Mouse (Mus musculus) left cerebral cortex, postnatal 4 days (tissue): ENCODE measurements around the gene Gm45062. TPM values are rescaled to one million over a fixed set of nuclear protein-coding genes. Genes with fewer than 3 reads are reported as not detected.
A peak's percentile ranks its signal among the peaks of the same experiment; 100 is the strongest.

Source experiments
- DNase-seq: peaks from one replicate; pipeline ENCODE4 v3.0.0-alpha.2; 2022
- intact Hi-C: fragments of 180-260 bp; cut with DNase I; formaldehyde crosslinking; loops from one replicate; pipeline ENCODE4 v1.15.1; 2025
- total RNA-seq, 2 experiments: library from RNA; stranded (reverse); gene quantifications; 2 replicates each; pipeline ENCODE4 v1.2.3; 2021

The Gm45062 gene
- 1 to 10 TPM; 5.1 to 6.4 TPM for total RNA-seq

DNA sequence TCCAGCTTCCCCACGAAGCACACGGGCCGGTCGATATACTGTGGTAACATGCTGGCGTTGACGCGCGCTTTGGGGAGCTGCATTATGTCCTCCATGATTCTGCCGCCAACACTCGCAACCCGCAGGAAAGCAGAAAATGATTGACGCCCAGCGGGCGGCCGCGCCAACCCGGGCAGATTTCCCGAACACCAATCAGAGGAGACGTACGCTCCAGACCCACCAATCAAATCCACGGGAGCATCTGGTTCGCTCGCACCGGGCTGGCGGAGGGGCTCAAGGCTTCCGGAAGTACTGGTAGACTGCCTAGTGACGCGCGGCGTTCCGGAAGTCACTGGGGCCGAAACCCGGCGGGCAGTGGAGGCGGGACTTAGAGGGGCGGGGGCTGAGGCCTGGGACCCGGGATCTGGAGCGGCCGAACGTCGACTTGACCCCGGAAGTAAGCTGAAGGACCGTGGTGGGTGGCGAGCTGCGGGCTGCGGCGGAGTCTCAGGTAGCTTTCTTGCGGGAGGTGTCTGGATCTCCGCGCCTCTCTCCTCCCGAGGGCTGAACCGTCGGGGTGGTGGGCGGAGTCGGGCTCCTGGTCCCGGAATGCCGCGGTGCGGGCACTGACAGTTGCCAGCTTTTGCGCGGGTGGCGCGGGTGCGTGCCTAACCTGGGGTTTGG, at the start of gene Gm45062, which contains the start of the genes Rpa3 and Umad1:
Gm45062 (plus strand) TSS at position 447 of the 663 bp plus-strand sequence.
Rpa3 (minus strand) TSS at position 170 of the 663 bp plus-strand sequence.
Umad1 (plus strand) TSS at position 285 of the 663 bp plus-strand sequence.
- DNase-seq: peak; percentile 98
- intact Hi-C loops: no loop called here

DNA sequence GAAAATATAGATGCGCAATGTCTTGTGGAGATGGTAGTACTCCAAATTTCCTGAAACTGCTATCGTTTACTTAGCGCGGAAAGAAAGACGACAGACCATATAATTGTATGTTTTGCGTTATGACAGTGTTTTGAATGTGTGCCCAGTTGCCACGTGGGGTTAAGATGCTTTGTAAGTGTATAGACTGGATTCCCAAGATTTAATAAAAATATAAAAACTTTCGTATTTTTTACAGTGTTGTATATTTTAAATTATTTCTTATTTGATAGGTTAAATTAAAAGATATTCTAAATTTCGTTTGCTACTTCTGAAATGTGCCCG, 49.4 kb upstream of the Gm45062 start:
- peak; percentile 21 for DNase-seq
- intact Hi-C loops: no loop called here

- DNase-seq: no peak
- intact Hi-C loops: no loop called here
Measured at GRCm38 (mm10) chr6:8210661-8211060, 48.6 kb upstream of the Gm45062 start.

- no peak for DNase-seq
- intact Hi-C loops: no loop called here
Measured at GRCm38 (mm10) chr6:8227035-8227434, 32.2 kb upstream of the Gm45062 start.

GRCm38 (mm10) chr6:8228596-8228995, 30.7 kb upstream of the Gm45062 start:
- intact Hi-C loops: no loop called here
- DNase-seq: no peak

- DNase-seq: no peak
- intact Hi-C loops: no loop called here
Measured at GRCm38 (mm10) chr6:8258316-8258715, 934 bp upstream of the Gm45062 start.

DNA sequence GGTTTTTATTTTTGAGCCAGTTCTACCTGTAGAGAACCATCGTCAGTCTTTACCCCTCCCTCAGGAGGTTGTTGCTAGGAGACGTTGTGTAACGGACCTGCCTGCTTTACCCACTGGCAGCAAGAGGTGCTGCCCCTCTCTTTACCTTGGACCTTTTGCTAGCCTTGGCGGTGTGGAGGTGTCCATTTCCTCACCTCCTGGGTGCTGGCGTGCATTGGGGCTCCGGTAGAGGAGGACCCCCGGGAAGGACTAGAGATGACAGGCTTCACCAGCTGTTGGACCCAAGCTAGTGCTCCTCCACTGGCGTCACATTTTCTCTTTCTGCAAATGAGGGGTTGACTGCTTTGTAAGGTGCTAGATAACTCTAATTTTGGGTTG, 406 bp downstream of the Gm45062 start:
- no peak for DNase-seq
- intact Hi-C loops: no loop called here

DNA sequence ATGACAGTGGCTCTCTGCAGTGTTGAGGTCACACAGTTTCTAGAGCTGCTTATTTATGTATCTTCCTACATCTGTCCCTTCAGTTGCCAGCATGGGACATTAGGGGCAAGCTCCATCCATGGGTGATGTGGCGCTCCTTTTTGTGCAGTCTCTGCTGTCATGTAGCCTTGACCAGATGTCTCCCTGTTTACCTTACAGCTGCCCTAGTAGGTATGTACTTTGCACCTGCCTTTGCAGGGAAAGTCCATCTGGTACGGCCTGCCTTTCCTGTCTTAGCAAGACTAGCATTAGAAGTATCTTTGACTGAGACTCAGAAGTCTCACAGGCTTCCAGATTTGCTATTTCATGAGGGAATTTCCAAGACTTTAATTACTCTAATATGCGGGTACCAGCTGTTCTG, 11.8 kb downstream of the Gm45062 start:
- intact Hi-C loops: no loop called here
- no peak for DNase-seq

DNA sequence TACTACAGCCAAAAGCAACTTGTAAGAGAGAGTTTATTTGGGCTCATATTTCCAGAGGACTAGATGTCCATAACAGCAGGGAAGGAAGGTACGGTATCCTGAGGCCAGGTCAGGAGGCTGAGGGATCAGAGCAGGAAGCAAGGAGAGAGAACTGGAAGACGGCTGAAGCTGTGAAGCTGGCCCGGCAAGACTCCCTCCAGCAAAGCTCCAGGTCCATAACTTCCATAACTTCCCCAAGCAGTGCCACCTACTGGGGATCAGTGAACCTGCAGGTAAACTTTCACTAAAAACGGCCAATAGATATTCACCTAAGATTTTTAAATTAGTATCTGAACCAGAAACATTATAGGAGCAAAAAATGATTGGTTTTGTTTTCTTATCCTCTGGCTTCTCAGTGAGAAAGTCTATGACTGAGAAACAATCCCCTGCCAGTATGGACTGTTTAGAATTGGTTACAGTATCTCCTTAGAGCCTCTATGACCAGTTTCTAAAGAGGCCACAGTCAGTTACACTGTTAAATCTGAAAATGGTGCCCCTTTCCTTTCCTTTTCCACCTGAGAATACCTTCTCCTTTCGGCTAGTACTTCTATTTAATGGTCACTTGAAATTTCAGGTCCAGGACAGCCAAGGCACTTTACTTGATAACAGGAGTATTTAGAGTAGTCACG, 15.3 kb downstream of the Gm45062 start:
- DNase-seq: peak; percentile 49
- intact Hi-C loops: loop anchor here (5.0 kb wide), 1 partner anchor 553 kb away; no protein-coding TSS in a partner anchor

DNA sequence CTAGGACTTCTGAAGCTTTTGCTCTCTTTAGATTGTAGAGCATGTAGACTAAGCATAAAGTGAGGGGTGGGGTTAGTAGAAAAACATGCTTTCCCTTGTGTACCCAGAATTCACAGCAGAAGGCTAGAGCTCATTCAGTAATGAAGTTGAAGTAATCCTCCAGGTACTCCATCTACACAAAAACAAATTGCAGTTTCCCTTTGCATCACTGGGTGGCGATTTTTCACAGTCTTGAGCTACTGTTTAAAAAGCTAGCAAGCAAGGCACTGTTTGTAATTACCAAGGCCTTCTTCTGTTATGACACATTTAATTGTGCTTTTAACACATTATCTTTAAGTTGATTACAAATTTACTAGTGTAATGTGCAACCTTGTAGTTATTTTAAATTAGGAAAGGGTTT, 15.8 kb downstream of the Gm45062 start:
- intact Hi-C loops: loop anchor here (5.0 kb wide), 1 partner anchor 552 kb away; no protein-coding TSS in a partner anchor
- peak; percentile 53 for DNase-seq

DNA sequence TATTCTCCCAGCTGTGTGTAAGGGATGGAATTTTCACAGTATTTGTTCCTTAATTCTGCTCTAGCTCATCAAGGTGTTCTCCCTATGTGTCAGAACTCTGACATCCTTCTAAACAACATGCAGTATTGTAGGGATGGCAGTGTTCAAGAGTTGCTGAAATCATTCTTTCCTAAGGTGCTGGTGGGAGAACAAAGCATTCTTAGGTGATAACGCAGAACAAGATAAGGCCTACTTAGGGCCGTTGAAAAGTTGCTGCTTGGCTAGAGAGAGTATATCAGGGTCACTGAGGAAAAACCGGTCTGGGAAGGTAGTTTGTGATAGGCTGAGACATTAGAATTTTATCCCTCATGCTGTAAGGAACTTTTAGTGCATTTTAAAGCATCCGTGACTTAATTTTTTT, 17.2 kb downstream of the Gm45062 start:
- DNase-seq: no peak
- intact Hi-C loops: loop anchor here (5.0 kb wide), 1 partner anchor 551 kb away; no protein-coding TSS in a partner anchor

GRCm38 (mm10) chr6:8278426-8279002, 19.3 kb downstream of the Gm45062 start:
- no peak for DNase-seq
- intact Hi-C loops: loop anchor here (5.0 kb wide), 1 partner anchor 549 kb away; no protein-coding TSS in a partner anchor

- DNase-seq: no peak
- intact Hi-C loops: loop anchor here (5.0 kb wide), 1 partner anchor 454 kb away; no protein-coding TSS in a partner anchor
Measured at GRCm38 (mm10) chr6:8283255-8283654, 24.0 kb downstream of the Gm45062 start.

GRCm38 (mm10) chr6:8285401-8285960, 26.2 kb downstream of the Gm45062 start:
- no peak for DNase-seq
- intact Hi-C loops: no loop called here

- intact Hi-C loops: no loop called here
- no peak for DNase-seq
Measured at GRCm38 (mm10) chr6:8286146-8286545, 26.9 kb downstream of the Gm45062 start.

DNA sequence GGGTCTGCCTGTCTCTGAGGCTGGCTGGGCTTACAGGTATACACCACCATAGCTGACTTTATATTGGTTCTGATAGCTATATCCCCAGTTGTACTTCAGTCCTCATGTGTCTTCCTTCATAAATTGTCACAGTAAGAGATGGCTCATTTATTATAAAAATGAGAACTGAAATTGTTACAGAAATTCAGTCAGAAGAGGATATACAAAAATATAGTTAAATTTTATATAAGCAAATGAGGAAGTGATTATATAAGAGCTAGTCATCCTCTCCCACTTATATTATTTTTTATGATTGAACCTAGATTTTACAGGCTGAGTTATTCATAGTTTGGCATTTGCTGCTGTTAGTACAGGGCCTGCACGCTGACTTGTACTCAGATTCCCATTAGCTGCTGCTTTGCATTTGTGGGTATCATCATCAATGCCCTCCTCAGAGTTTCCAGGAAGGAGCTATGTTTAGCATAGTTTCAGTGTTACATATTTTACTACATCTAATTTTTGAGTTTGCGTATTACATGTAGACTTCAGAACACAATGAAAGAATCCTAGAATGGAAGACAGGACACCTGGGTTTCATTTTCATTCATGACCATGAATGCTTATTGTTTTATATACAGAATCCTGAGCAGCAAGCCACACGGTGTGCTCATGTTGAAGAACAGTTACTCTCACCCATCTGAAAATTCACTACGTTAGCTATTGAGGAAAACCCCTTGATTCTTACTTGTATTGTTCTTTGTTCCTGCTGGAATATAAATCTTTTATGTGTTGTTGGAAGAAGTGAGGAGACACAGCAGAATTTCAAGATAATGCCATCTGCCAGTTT, 29.7 kb downstream of the Gm45062 start:
- intact Hi-C loops: no loop called here
- no peak for DNase-seq

DNA sequence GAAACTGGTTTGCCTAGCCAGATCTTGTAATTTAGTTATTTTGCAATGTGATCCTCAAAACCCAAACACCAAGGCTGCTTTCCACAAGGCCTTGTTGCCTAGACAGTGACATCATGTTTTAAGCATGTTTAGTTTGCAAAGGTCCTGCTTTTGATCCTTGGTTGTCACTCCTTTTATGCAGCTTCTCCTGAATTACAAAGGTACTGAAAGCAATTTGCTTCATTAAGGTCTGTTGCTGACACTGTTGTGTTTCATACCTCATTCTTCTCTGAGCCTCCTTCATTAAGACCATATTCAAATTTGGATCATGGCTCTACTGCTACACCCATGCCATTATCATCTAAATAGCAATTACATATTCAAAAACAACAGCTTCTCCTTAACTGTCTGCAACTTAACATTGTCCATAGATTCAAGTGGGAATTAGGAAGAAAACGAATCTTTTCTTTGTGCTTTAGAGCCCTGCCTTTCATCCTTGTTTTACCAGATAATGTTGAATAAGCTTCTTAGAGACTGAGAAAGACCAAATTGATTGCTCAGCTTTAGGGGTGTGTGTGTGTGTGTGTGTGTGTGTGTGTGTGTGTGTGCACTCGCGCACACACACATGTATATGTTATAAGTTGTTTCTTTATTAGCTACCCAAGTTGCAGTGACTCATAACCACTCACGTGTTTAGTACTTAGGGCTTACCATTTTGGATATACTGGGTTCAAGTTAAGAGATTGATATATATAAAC, 35.0 kb downstream of the Gm45062 start:
- no peak for DNase-seq
- intact Hi-C loops: no loop called here

GRCm38 (mm10) chr6:8299066-8299863, 40.0 kb downstream of the Gm45062 start:
- intact Hi-C loops: no loop called here

More at GRCm38 (mm10) chr6:8299066-8299863, 40.0 kb downstream of the Gm45062 start:
- DNase-seq: no peak
